Mouse (Mus musculus) heart, embryonic 16.5 days (tissue): Measurements from ENCODE around the gene Mta2. TPM values are rescaled to one million over a fixed set of nuclear protein-coding genes. Genes with fewer than 3 reads are reported as not detected.

Experiments used
- ATAC-seq: fragments of 200-750 bp; cut with Nextera tagmentation; replicated peaks from 2 replicates; pipeline ENCODE4 v1.8.0; 2017; ENCODE audit warnings: moderate number of reproducible peaks; ENCODE audit not compliant: insufficient read depth, low FRiP score; ENCODE audit errors: extremely low read depth
- H3K27ac ChIP-seq: fragments of 300-500 bp; sonication (generic); 2 replicates; pipeline ENCODE4 v1.5.1; 2014; ENCODE audit warnings: mild to moderate bottlenecking, low read length, control low read depth, moderate library complexity
- H3K27me3 ChIP-seq: fragments of 300-500 bp; sonication (generic); 2 replicates; pipeline ENCODE4 v1.6.1; 2014; ENCODE audit warnings: low read length, mixed read lengths; ENCODE audit not compliant: control insufficient read depth, insufficient read depth
- H3K36me3 ChIP-seq: fragments of 300-500 bp; sonication (generic); 2 replicates; pipeline ENCODE4 v1.6.1; 2014; ENCODE audit not compliant: control insufficient read depth, insufficient read depth
- H3K4me1 ChIP-seq: fragments of 300-500 bp; sonication (generic); 2 replicates; pipeline ENCODE4 v1.6.1; 2014; ENCODE audit warnings: low read length, mixed read lengths; ENCODE audit not compliant: control insufficient read depth, insufficient read depth
- H3K4me2 ChIP-seq: fragments of 300-500 bp; sonication (generic); 2 replicates; pipeline ENCODE4 v1.6.1; 2014; ENCODE audit warnings: low read depth, mild to moderate bottlenecking, control low read depth, low read length
- H3K4me3 ChIP-seq: fragments of 300-500 bp; sonication (generic); 2 replicates; pipeline ENCODE4 v1.5.1; 2014; ENCODE audit warnings: mild to moderate bottlenecking, control low read depth, low read length
- H3K9ac ChIP-seq: fragments of 300-500 bp; sonication (generic); 2 replicates; pipeline ENCODE4 v1.6.1; 2014; ENCODE audit warnings: low read length, control low read depth
- H3K9me3 ChIP-seq: fragments of 300-500 bp; sonication (generic); replicated peaks from 2 replicates; pipeline ENCODE4 v1.6.1; 2016; ENCODE audit warnings: low read length; ENCODE audit not compliant: control insufficient read depth
- WGBS: fragments of 180-500 bp; shearing (Covaris S2); extraction: QIAGEN DNeasy Blood & Tissue Kit; methylation state at CpG from one replicate; pipeline ENCODE4 v1.1.7; 2014; 5-methylcytosine and 5-hydroxymethylcytosine counted together
- polyA plus RNA-seq: library from polyadenylated mRNA; unstranded; fragments of >200 nt; fragmentation: Nextera tagmentation; extraction: Ambion mirVana; gene quantifications from 2 replicates; pipeline ENCODE4 v1.2.1, GENCODE M21; 2015

Mta2 gene
- polyA plus RNA-seq, 1 experiment from 2014 or later: 96.0 TPM

GRCm38 (mm10) chr19:8926766-8927165, 14.9 kb upstream of the Mta2 start:
- WGBS: 86% methylated on average over 2 of the region's 2 CpGs
- no peak overlapping the region for H3K9ac ChIP-seq
- H3K27me3 ChIP-seq: no peaks in the 10 kb centered on the region
- H3K9me3 ChIP-seq: no peaks in the 10 kb centered on the region
- peaks cover 17% of the 10 kb centered on the region for H3K4me1 ChIP-seq
- ATAC-seq: no peak
- H3K27ac ChIP-seq: no peak overlapping the region
- H3K36me3 ChIP-seq: peaks cover 16% of the 10 kb centered on the region
- no peak overlapping the region for H3K4me2 ChIP-seq
- no peak overlapping the region for H3K4me3 ChIP-seq

GRCm38 (mm10) chr19:8927891-8928525, 13.7 kb upstream of the Mta2 start:
- Histone ChIP-seq H3K9me3 (no peaks in the 10 kb centered on the region), H3K4me3 (no peak overlapping the region), H3K36me3 (peaks cover 16% of the 10 kb centered on the region), H3K27me3 (no peaks in the 10 kb centered on the region), H3K4me2 (no peak overlapping the region), H3K4me1 (peaks cover 16% of the 10 kb centered on the region), H3K9ac (no peak overlapping the region), H3K27ac (no peak overlapping the region)
- 78% methylated on average over 12 of the region's 12 CpGs for WGBS
- no peak for ATAC-seq

- Histone ChIP-seq H3K4me1 (peaks cover 16% of the 10 kb centered on the region), H3K9me3 (no peaks in the 10 kb centered on the region), H3K36me3 (peaks cover 21% of the 10 kb centered on the region), H3K4me2 (peak overlapping the region; percentile 86), H3K4me3 (peak overlapping the region; percentile 87), H3K27ac (peak overlapping the region; percentile 84), H3K27me3 (no peaks in the 10 kb centered on the region), H3K9ac (peak overlapping the region; percentile 92; the same call in 1 of the 2 replicates)
- WGBS: 21% methylated on average over 16 of the region's 16 CpGs
- ATAC-seq: no peak; the same call in 1 of the 2 replicates
Measured at GRCm38 (mm10) chr19:8928689-8929223, 12.9 kb upstream of the Mta2 start.

GRCm38 (mm10) chr19:8929224-8930088, 12.2 kb upstream of the Mta2 start, which contains the start of the genes Rom1 and Eml3:
Gene Rom1 (minus strand): TSS chr19:8929356.
Gene Eml3 (plus strand): TSS chr19:8929552.
- Histone ChIP-seq H3K4me1 (peaks cover 16% of the 10 kb centered on the region), H3K27ac (peak within 1 kb of the TSS; percentile 84), H3K4me2 (peak within 1 kb of the TSS; percentile 86), H3K36me3 (peaks cover 21% of the 10 kb centered on the region), H3K4me3 (peak within 1 kb of the TSS; percentile 87), H3K27me3 (no peaks in the 10 kb centered on the region), H3K9me3 (no peaks in the 10 kb centered on the region), H3K9ac (peak within 1 kb of the TSS; percentile 92)
- 0% methylated on average over 70 of the region's 74 CpGs for WGBS
- ATAC-seq: peak; percentile 80

- H3K27ac ChIP-seq: peak overlapping the region; percentile 84
- H3K9ac ChIP-seq: peak overlapping the region; percentile 92
- no peaks in the 10 kb centered on the region for H3K27me3 ChIP-seq
- peaks cover 27% of the 10 kb centered on the region for H3K36me3 ChIP-seq
- H3K9me3 ChIP-seq: no peaks in the 10 kb centered on the region
- no peak for ATAC-seq
- peaks cover 16% of the 10 kb centered on the region for H3K4me1 ChIP-seq
- peak overlapping the region; percentile 86 for H3K4me2 ChIP-seq
- 12% methylated on average over 11 of the region's 11 CpGs for WGBS
- peak overlapping the region; percentile 87 for H3K4me3 ChIP-seq
Measured at GRCm38 (mm10) chr19:8930117-8930516, 11.6 kb upstream of the Mta2 start.

GRCm38 (mm10) chr19:8930771-8931170, 10.9 kb upstream of the Mta2 start:
- H3K4me3 ChIP-seq: peak overlapping the region; percentile 87
- no peak overlapping the region for H3K27ac ChIP-seq
- no peaks in the 10 kb centered on the region for H3K9me3 ChIP-seq
- H3K4me1 ChIP-seq: peaks cover 16% of the 10 kb centered on the region
- no peak for ATAC-seq
- 75% methylated on average over 7 of the region's 7 CpGs for WGBS
- H3K36me3 ChIP-seq: peaks cover 24% of the 10 kb centered on the region
- no peaks in the 10 kb centered on the region for H3K27me3 ChIP-seq
- H3K4me2 ChIP-seq: peak overlapping the region; percentile 86
- peak overlapping the region; percentile 92 for H3K9ac ChIP-seq

GRCm38 (mm10) chr19:8936736-8937135, 4.9 kb upstream of the Mta2 start:
- no peak for ATAC-seq
- peaks cover 22% of the 10 kb centered on the region for H3K36me3 ChIP-seq
- H3K4me1 ChIP-seq: peaks cover 8% of the 10 kb centered on the region
- no peak overlapping the region for H3K4me2 ChIP-seq
- no peak overlapping the region for H3K9ac ChIP-seq
- H3K27ac ChIP-seq: no peak overlapping the region
- H3K27me3 ChIP-seq: no peaks in the 10 kb centered on the region
- 96% methylated on average over 2 of the region's 2 CpGs for WGBS
- H3K9me3 ChIP-seq: no peaks in the 10 kb centered on the region
- no peak overlapping the region for H3K4me3 ChIP-seq

- no peaks in the 10 kb centered on the region for H3K9me3 ChIP-seq
- peak overlapping the region; percentile 99 for H3K9ac ChIP-seq
- no peaks in the 10 kb centered on the region for H3K27me3 ChIP-seq
- H3K27ac ChIP-seq: no peak overlapping the region; the same call in 1 of the 2 replicates
- H3K4me2 ChIP-seq: peak overlapping the region; percentile 77
- peak overlapping the region; percentile 99; the same call in 1 of the 2 replicates for H3K4me3 ChIP-seq
- H3K4me1 ChIP-seq: peaks cover 34% of the 10 kb centered on the region
- H3K36me3 ChIP-seq: peaks cover 15% of the 10 kb centered on the region
- no peak for ATAC-seq
- 83% methylated on average over 15 of the region's 15 CpGs for whole genome bisulfite sequencing
Measured at GRCm38 (mm10) chr19:8940526-8941133, 1.0 kb upstream of the Mta2 start.
